Mouse (Mus musculus) heart, postnatal 0 days (tissue): ENCODE data around the gene Gpatch8. TPM values are rescaled to one million over a fixed set of nuclear protein-coding genes. Genes with fewer than 3 reads are reported as not detected.
"Not testable (repeated sequence)": the region's sequence is repeated elsewhere in the genome, so short reads cannot be mapped to it uniquely, and the experiment has no call there.

ENCODE experiments used
- ATAC-seq: fragments of 200-750 bp; cut with Nextera tagmentation; 2 replicates; pipeline ENCODE4 v1.8.0; 2017; ENCODE audit warnings: low read depth, moderate number of reproducible peaks, moderate library complexity; ENCODE audit not compliant: insufficient read depth
- DNase-seq: peaks from one replicate; pipeline ENCODE4 v3.0.0-alpha.2; 2016; ENCODE audit warnings: low spot score
- H3K27ac ChIP-seq: fragments of 300-500 bp; sonication (generic); 2 replicates; pipeline ENCODE4 v1.5.1; 2014; ENCODE audit warnings: low read depth, mild to moderate bottlenecking
- H3K27me3 ChIP-seq: fragments of 300-500 bp; sonication (generic); 2 replicates; pipeline ENCODE4 v1.6.1; 2014; ENCODE audit warnings: low read length, mixed read lengths; ENCODE audit not compliant: control insufficient read depth, insufficient read depth
- H3K36me3 ChIP-seq: fragments of 300-500 bp; sonication (generic); replicated peaks from 2 replicates; pipeline ENCODE4 v1.6.1; 2014; ENCODE audit warnings: low read length, mixed read lengths; ENCODE audit not compliant: control insufficient read depth, insufficient read depth
- H3K4me1 ChIP-seq: fragments of 300-500 bp; sonication (generic); 2 replicates; pipeline ENCODE4 v1.6.1; 2014; ENCODE audit warnings: antibody characterized with exemption; ENCODE audit not compliant: control insufficient read depth, insufficient read depth
- H3K4me2 ChIP-seq: fragments of 300-500 bp; sonication (generic); 2 replicates; pipeline ENCODE4 v1.6.1; 2014; ENCODE audit warnings: low read depth, mild to moderate bottlenecking, low read length, moderate library complexity
- H3K4me3 ChIP-seq: fragments of 300-500 bp; sonication (generic); 2 replicates; pipeline ENCODE4 v1.5.1; 2014; ENCODE audit warnings: low read depth, low read length
- H3K9ac ChIP-seq: fragments of 300-500 bp; sonication (generic); replicated peaks from 2 replicates; pipeline ENCODE4 v1.6.1; 2014; ENCODE audit warnings: low read depth, low read length, mixed read lengths
- H3K9me3 ChIP-seq: fragments of 300-500 bp; sonication (generic); replicated peaks from 2 replicates; pipeline ENCODE4 v1.6.1; 2016; ENCODE audit warnings: low read length; ENCODE audit not compliant: control insufficient read depth
- CTCF ChIP-seq: IDR thresholded peaks from 2 replicates; pipeline ENCODE4 v1.5.1; 2016; ENCODE audit warnings: antibody characterized with exemption, control low read depth, low read depth
- EP300 ChIP-seq: IDR thresholded peaks from 2 replicates; pipeline ENCODE4 v1.6.1; 2016; ENCODE audit warnings: antibody characterized with exemption, low read depth
- WGBS: fragments of 180-500 bp; shearing (Covaris S2); extraction: QIAGEN DNeasy Blood & Tissue Kit; methylation state at CpG from one replicate; pipeline ENCODE4 v1.1.7; 2014; 5-methylcytosine and 5-hydroxymethylcytosine counted together
- polyA plus RNA-seq: library from polyadenylated mRNA; unstranded; fragments of >200 nt; fragmentation: Nextera tagmentation; extraction: Ambion mirVana; gene quantifications from 2 replicates; pipeline ENCODE4 v1.2.1, GENCODE M21; 2015
- total RNA-seq: library from RNA; depleted of rRNA; stranded (reverse); fragments of >200 nt; gene quantifications from 2 replicates; pipeline ENCODE4 v1.2.3, GENCODE M21; 2014; ENCODE audit warnings: low replicate concordance

Gpatch8 gene
- total and polyA plus RNA-seq, 2 experiments from 2014 or later: 25.8 to 40.8 TPM

- no peak for ATAC-seq
- no peak overlapping the region for H3K4me2 ChIP-seq
- WGBS: 71% methylated on average over 12 of the region's 12 CpGs
- H3K9ac ChIP-seq: no peak overlapping the region
- no peaks in the 10 kb centered on the region for H3K36me3 ChIP-seq
- TF ChIP-seq EP300 (no peak), CTCF (peak; percentile 19; the same call in 1 of the 2 replicates)
- no peaks in the 10 kb centered on the region for H3K4me1 ChIP-seq
- H3K4me3 ChIP-seq: no peak overlapping the region
- no peaks in the 10 kb centered on the region for H3K9me3 ChIP-seq
- H3K27ac ChIP-seq: no peak overlapping the region
- no peak for DNase-seq
- H3K27me3 ChIP-seq: no peaks in the 10 kb centered on the region
Observed at GRCm38 (mm10) chr11:102568191-102568590, 12.0 kb upstream of the Gpatch8 start.

- Histone ChIP-seq H3K27ac (no peak overlapping the region), H3K9ac (no peak overlapping the region), H3K4me1 (no peaks in the 10 kb centered on the region), H3K27me3 (no peaks in the 10 kb centered on the region), H3K36me3 (no peaks in the 10 kb centered on the region), H3K4me3 (no peak overlapping the region), H3K4me2 (no peak overlapping the region), H3K9me3 (no peaks in the 10 kb centered on the region)
- ATAC-seq (no peak), DNase-seq (no peak)
- WGBS: 97% methylated on average over 15 of the region's 15 CpGs
- TF ChIP-seq EP300 (no peak), CTCF (no peak)
Observed at GRCm38 (mm10) chr11:102567723-102568122, 11.5 kb upstream of the Gpatch8 start.

DNA sequence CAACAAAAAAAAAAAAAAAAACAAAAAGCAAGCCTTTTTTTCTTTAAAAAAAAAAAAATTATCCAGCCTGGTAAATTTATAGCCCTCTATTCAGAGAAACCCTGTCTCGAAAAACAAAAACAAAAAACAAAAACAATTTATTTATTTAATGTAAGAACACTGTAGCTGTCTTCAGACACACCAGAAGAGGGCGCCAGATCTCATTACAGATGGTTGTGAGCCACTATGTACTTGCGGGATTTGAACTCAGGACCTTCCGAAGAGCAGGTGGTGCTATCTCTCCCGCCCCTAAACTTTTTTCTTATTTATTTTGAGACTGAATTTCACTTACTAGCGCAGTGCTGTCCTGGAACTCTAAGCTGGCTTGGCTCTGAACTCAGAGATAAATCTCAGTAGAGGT, 11.0 kb upstream of the Gpatch8 start:
- TF ChIP-seq EP300 (no peak), CTCF (no peak)
- H3K4me1 ChIP-seq: no peaks in the 10 kb centered on the region
- no peaks in the 10 kb centered on the region for H3K36me3 ChIP-seq
- no peak for ATAC-seq
- no peak for DNase-seq
- 88% methylated on average over 6 of the region's 6 CpGs for WGBS
- no peak overlapping the region for H3K4me3 ChIP-seq
- no peaks in the 10 kb centered on the region for H3K27me3 ChIP-seq
- H3K9ac ChIP-seq: no peak overlapping the region
- H3K9me3 ChIP-seq: no peaks in the 10 kb centered on the region
- no peak overlapping the region for H3K4me2 ChIP-seq
- no peak overlapping the region for H3K27ac ChIP-seq

GRCm38 (mm10) chr11:102566290-102566689, 10.1 kb upstream of the Gpatch8 start:
- Histone ChIP-seq H3K36me3 (no peaks in the 10 kb centered on the region), H3K9ac (no peak overlapping the region), H3K27ac (no peak overlapping the region), H3K4me1 (no peaks in the 10 kb centered on the region), H3K27me3 (no peaks in the 10 kb centered on the region), H3K4me3 (no peak overlapping the region), H3K4me2 (no peak overlapping the region), H3K9me3 (no peaks in the 10 kb centered on the region)
- no peak for TF ChIP-seq EP300
- no peak for TF ChIP-seq CTCF
- ATAC-seq: no peak
- no peak for DNase-seq
- WGBS: 96% methylated on average over 1 of the region's 1 CpGs

- DNase-seq (no peak), ATAC-seq (no peak)
- H3K4me2 ChIP-seq: peak overlapping the region; percentile 4; the same call in 1 of the 2 replicates
- H3K4me3 ChIP-seq: no peak overlapping the region
- H3K36me3 ChIP-seq: no peaks in the 10 kb centered on the region
- no peaks in the 10 kb centered on the region for H3K4me1 ChIP-seq
- no peaks in the 10 kb centered on the region for H3K27me3 ChIP-seq
- peak overlapping the region; percentile 60 for H3K27ac ChIP-seq
- H3K9ac ChIP-seq: no peak overlapping the region
- H3K9me3 ChIP-seq: no peaks in the 10 kb centered on the region
- TF ChIP-seq CTCF (no peak), EP300 (no peak)
Observed at GRCm38 (mm10) chr11:102565741-102566140, 9.5 kb upstream of the Gpatch8 start.

DNA sequence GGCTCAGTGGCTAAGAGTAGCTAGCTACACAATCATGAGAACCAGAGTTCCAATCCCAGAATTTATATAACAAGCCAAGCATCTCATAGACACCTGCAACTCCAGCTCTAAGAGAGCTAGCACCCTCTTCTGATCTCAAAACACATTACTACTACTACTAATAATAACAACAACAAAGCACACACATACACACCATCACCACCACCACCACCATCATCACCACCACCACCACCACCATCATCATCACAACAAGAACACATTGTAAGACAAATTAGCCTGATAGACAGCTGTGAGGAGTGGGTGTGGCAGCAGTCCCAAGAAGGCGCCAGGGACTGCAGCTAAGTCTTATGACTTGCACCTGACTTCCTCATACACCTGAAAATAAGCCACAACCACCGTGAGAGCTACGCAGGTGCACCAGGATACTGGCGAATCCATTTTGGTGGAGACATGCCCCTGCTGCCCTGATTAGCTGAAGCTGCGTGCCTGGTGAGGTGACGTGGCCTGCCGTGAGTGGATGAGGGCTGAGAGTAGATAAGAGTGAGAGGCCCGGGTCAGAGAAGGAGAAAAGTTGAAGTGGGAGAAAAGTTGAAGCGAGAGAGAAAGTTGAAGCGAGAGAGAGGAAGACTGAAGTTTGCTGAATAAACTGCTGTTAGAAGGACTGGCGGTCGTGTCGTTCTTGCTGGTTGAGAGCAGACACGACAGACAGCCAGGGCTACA, 8.9 kb upstream of the Gpatch8 start:
- not testable (repeated sequence) for H3K27me3 ChIP-seq, DNase-seq, H3K4me3 ChIP-seq, ATAC-seq, H3K4me1 ChIP-seq, H3K9me3 ChIP-seq, H3K9ac ChIP-seq, H3K36me3 ChIP-seq
- H3K4me2 ChIP-seq: peak overlapping the region; percentile 15; the same call in 1 of the 2 replicates
- WGBS: 34% methylated on average over 14 of the region's 14 CpGs
- peak overlapping the region; percentile 60 for H3K27ac ChIP-seq
